Mouse (Mus musculus): Measurements from ENCODE around the gene Zap70. TPM values are rescaled to one million over a fixed set of nuclear protein-coding genes. Genes with fewer than 3 reads are reported as not detected.

Zap70 gene
- under 1 TPM; 0.34 to 0.38 TPM for total RNA-seq (2021)
- long read RNA-seq, experiment 1, partial matches to known transcripts, result 0 of 1 reads
- long read RNA-seq, experiment 1, other reads (novel, unspliced or antisense), result 1 of 1 reads
- long read RNA-seq, experiment 2, partial matches to known transcripts, result 0 of 1 reads
- long read RNA-seq, experiment 2, other reads (novel, unspliced or antisense), result 1 of 1 reads

- DNase-seq, result no peak
Measured at GRCm38 (mm10) chr1:36761568-36761967, at the start of gene Zap70. Gene Zap70, plus strand, starts transcription at chr1:36761798.

GRCm38 (mm10) chr1:36714311-36714710, 47.3 kb upstream of the Zap70 start, which contains the start of gene Actr1b:
Gene Actr1b, minus strand, starts transcription at chr1:36714422.
- DNase-seq, result no peak

DNA sequence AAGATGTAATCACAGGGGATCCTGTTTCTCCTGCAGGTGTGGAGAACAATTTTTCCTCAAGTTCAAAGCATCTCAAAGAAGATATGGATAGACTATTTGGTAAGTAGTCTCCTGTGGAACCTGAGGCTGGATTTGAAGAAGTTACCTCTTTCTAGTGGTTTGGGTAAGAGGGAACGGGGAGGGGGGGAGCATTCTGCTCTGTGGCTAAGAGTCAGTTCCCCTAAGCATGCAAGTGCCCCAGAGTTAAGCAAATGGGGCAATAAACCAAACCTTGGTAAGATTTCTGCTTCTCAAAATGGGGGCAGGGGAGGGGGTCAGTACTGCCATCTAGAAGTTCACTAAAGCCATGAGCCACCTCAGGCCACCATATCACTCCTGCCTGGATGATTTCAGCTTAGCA, 42.8 kb upstream of the Zap70 start:
- no peak for DNase-seq

GRCm38 (mm10) chr1:36723146-36724056, 38.2 kb upstream of the Zap70 start:
- no peak for DNase-seq

- DNase-seq, result no peak
Measured at GRCm38 (mm10) chr1:36724057-36724431, 37.6 kb upstream of the Zap70 start.

DNA sequence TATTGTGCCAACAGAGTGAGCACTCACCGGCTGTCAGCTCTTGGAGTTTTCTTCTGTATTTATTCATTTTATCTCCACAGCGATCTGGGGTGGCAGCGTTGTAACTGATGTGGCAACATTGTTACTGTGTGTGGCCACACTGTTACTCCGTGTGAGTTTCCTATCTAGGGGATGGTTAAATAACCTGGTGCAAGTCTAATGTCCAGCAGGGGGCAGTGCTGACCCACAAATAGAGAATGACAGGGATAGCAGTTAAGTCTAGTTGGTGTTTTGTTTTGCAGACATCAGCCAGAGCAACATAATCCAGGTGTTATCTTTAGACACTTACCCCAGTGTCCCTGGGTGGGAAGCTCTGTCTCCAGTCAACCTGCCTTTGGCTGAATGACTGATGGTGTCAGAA, 24.3 kb upstream of the Zap70 start:
- DNase-seq, result peak; percentile 86

DNA sequence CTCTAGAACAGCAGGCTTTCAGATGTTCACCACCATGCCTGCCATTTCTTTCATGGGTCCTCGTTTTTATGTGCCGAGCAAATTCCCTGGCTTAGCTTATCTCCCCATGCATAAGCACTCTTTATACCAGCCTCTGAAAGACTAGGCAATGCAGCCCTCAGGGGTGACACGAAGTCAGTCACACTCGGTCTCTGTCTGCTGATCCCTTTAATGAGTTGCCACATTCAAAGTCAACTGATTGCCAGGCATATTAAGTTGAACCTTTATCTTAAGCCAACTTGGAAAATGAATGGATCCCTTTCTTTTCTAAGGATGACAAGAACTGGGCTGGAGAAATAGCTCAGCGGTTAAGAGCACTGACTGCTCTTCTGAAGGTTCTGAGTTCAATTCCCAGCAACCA, 22.4 kb upstream of the Zap70 start:
- DNase-seq, result no peak

- DNase-seq, result no peak
Measured at GRCm38 (mm10) chr1:36743046-36743445, 18.6 kb upstream of the Zap70 start.

DNA sequence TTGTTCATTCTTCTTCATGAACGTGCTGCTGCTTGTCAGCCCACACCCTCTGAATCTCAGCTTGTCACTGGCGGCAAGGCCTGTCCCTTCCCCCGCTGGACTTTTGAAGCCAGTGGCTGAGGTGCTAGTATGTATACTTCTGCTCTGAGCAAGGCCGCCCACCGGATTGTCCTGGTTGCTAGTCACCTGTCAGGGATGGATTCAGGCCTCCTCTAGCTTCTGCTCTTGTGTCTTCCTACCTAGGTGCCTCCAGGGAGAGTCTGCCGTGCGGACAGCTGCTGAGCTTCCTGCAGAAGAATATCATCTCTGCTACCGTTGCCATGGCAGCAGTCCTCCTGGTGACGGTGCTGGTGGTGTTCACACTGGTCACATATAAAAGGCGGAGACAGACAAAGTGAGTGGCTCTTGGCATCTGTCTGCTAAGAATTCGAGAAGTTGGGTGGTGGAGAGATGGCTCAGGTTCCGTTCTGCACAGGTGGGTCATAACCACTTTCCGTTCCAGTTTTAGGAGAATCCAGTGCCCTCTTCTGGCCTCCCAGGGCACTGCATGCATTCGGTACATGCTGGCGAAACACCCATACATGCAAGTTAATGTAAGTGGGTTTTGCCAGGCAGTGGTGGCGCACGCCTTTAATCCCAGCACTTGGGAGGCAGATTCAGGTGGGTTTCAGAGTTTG, 17.2 kb upstream of the Zap70 start:
- peak; percentile 62 for DNase-seq

- DNase-seq, result no peak
Measured at GRCm38 (mm10) chr1:36745661-36746060, 15.9 kb upstream of the Zap70 start.

- DNase-seq, result peak; percentile 60
Measured at GRCm38 (mm10) chr1:36746452-36746851, 15.1 kb upstream of the Zap70 start.

DNA sequence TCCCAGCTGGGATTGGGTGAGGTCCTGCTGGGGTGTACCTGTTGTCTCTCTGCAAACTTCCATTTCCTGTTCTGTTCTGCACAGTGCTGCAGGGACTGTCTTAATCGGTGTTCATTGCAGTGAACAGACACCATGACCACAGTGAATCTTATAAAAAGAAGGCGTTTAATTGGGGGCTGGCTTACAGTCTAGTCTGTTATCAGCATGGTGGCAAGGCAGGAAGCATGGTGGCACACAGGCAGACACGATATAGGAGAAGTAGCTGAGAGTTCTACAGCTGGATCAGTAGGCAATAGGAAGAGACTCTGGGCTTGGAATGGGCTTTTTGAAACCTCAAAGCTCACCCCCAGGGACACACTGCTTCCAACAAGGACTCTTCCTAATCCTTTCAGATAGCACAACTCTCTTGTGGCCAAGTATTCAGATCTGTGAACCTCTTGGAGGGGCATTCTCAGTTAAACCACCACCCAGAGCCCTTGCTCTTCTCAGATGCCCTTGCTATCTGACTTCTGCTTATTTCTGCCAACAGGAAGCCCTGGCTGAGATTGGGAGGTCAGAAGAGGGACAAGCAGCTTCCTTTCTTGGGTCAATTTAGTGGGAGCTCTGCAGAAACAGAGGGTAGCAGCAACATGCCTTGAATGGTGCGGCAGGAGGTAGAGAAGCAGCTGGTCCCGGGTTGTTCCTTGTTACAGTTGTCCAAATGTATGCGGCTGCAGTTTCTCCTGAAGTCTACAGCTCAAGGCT, 7.5 kb upstream of the Zap70 start:
- DNase-seq, result no peak

DNA sequence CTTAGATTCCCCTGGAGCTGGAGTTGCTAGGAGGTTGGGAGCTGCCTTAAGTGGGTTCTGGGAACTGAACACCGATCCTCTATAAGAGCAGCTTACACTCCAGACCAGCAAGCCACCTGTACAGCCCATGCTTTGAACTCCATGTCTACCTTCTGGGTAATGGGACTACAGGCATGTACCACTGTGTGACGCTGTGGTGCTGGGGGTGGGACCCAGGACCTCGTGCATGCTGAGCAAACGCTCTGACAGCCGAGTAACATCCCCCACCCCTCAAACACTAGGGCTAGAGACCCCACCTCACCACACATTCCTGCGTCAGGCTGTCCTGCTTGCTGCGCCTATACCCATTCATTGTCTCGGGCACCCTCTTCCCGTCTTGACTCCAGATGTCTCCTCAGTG, 3.0 kb upstream of the Zap70 start:
- no peak for DNase-seq

GRCm38 (mm10) chr1:36759076-36759475, 2.5 kb upstream of the Zap70 start:
- no peak for DNase-seq

DNA sequence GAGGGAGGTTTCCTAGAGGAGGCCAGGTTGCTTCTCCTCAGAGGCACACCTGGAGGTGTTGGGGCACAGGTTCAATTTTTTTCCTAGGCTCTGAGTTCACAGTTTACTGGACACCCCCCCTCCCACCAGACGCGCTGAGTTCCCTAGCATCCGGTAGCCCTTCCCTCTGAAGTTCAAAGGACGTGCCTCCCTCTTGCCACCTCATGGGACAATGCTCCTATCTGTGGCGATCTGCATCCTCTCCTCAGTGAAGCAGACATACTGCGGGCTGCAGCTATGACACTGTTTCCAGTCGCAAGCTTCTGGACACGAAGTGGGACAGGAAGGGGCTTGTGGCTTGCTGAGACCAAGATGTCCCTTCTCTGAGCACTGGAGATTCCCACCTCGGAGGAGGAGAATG, 1.2 kb upstream of the Zap70 start:
- no peak for DNase-seq

DNA sequence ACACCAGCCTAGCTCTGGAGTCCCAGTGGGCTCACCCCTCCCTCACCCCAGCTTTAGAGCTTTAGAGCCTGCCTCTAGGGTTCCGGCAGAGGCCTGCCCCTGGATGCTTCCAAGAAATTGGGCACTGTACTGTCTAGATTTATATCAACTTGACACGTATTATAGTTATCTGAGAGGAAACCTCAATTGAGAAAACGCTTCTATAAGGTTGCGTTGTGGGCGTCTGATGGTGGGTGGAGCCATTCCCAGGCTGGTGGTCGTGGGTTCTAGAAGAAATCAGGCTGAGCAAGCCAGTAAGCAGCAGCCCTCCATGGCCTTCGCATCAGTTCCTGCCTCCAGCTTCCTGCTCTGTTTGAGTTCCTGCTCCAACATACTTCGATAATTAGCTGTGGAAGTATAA, 537 bp upstream of the Zap70 start:
- DNase-seq, result no peak

GRCm38 (mm10) chr1:36766431-36767205, 5.0 kb downstream of the Zap70 start:
- no peak for DNase-seq

- DNase-seq, result no peak
Measured at GRCm38 (mm10) chr1:36767321-36767720, 5.7 kb downstream of the Zap70 start.

- DNase-seq, result no peak
Measured at GRCm38 (mm10) chr1:36768786-36769185, 7.2 kb downstream of the Zap70 start.

DNA sequence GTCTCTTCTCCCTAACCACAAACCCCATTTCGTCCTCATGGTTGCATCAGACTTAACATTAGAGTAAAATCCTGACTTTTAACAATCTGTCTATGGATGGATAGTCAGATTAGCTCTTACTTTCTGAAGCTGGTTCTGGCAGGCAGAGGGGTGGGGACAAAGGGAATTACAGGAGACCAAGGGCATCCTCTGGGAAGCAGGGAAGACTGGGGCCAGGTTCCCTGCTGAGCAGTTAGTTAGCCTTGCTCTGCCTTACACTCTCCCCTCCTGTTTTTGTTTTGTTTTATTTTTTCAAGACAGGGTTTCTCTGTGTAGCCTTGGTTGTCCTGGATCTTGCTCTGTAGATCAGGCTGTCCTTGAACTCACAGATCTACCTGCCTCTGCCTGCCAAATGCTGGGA, 8.4 kb downstream of the Zap70 start:
- DNase-seq, result no peak

DNA sequence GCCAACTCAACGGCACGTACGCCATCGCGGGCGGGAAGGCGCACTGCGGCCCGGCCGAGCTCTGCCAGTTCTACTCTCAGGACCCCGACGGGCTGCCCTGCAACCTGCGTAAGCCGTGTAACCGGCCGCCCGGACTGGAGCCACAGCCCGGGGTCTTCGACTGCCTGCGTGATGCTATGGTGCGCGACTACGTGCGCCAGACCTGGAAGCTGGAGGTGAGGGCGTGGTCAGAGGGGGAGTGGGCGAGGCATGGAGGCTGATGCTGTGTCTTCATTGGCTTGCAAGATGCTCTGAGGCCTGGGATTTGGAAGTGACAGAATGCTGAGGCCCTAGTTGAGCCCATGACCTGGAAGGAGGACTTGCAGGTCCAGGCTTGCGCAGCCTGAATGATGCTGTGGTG, 9.4 kb downstream of the Zap70 start:
- no peak for DNase-seq

Data from gastrocnemius, postnatal 10 days (tissue).